Mouse (Mus musculus): ENCODE measurements around the gene Nop9. TPM values are rescaled to one million over a fixed set of nuclear protein-coding genes. Genes with fewer than 3 reads are reported as not detected.

The Nop9 gene
- total RNA-seq, 2 experiments from 2014 or later: 17.3 to 20.7 TPM

DNA sequence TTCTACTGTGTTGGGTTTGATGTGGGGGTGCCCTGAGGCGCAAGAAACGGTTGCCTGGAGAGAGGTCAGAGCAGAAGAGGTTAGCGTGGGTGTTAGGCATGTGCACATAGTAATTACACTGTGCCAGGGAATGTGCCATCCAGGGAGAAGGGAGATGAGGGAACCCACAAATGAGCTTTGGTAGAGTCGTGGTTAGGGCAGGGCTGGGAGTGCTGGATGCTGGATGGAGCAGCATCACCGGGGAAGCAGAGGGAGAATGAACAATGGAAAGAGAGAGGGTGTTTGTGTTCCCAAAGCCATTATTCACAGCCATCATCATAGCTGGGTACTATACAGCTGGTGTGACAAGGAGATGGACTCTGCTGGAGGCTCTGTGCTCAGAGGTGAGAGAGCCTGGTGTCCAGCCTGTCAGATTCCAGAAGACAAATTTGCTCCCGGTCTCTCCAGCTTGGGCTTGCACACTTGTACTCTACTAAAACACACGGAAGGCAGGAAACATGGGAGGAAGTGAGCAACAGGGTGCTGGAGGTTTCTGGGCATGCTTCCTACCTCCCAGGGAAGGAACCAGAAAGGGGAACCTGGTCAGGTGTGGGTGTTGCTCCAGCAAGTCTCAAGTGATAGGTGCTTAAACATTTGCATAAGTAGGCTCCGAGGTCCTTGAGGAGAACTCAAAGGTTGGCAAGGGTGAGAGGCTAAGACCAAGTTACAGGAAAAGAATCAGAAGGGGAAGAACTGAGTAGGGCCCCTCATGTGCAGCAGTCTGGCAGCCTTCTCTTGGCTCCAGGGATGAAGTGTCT is 17.4 kb upstream of the Nop9 start:
- DNase-seq: no peak

DNA sequence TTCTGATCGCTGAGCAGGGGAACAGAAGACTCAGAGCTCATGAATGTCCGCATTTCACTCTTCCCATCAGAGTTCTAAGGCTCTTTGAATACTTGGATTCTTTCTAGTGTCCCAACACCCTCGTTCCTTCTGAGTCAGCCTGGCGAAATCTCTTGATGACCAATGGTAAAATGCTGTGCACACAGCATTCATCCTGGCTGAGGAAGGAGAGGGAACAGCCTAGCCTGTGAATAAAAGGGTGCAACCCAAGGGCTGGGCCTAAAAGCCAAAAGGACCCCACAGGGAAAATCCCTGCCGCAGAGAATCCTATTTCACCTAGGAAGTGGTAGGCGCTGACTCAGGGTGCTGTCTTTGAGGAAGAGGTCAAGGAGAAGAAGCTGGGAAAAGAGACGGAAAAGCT is 15.4 kb upstream of the Nop9 start:
- DNase-seq: no peak

DNA sequence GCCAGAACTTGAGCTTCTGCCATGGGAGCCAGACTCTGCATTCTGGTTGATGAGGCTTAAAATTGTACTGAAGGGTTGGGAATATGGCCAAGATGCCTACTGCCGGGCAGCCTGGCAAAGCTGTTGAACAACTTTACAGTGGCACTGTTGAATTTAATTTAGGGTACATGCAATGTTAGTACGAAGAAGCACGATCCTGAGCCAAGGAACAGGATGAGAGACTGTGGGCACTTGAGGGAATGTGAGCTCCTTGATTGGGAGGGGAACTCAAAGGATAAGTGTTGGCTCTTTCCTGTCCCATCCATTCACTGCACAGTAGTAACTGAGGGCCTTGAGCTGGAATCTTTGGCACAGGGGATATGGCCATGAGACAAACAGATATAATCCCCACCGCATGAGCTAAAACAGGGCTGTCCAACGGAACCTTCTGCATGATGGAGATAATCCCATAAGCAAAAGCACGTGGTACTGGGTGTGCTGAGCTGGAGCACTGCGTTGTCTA is 14.9 kb upstream of the Nop9 start:
- no peak for DNase-seq

DNA sequence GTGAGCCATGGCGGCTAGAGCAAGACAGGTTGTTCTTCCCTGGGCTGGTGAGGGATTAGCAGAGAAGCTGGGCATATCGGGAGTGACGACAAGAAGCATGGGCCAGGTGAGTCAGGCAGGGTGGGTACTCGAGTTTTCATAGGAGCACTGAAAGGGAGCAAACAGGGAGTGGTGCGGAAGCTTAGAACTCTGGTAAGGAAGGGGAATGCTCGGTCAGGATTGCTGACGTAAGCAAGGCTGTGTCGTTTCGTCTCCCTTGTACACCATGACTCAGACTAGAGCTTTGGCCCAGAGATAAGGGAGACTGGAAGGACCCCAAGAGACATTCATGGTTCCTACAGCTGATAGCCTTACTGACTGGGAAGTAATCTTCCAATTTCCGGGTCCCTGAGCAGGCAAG is 11.6 kb upstream of the Nop9 start:
- DNase-seq: no peak

DNA sequence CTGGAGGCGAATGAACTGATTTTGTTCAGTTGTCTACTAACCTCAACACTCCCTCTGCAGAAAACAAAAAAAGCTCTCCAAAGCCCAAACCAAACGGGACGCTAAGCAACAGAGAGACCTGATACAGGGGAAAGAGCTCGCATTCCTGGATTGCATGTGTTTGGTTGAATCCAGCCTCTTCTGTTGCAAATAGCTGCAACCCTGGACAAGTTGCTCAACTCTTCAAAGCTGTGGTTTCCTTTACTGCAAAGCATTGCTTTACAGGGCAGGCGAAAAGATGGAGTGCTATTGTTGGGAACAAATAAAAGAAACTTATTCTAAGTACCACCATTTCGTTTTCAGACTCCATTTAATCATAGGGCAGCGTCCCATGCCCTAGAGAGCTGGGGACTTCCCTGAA is 10.6 kb upstream of the Nop9 start:
- no peak for DNase-seq

DNA sequence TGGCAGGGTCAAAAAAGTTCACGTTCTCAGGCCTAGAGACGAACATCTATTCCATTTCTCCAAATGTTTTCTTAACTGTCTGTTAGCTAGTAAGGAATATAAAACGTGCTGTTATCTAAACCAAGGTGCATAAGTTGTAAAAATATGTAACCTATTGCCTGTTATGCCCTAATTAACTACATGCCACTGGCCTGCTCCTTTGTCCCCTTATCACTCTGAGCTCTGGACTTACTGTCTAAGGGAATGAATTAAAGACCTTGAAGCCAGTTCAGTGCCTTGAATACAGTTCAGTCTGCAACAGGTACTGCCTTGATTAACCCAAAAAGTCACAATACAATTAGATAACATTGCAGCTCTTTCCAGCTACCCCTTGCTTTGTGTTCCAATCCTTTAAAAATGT is 10.2 kb upstream of the Nop9 start:
- no peak for DNase-seq

DNA sequence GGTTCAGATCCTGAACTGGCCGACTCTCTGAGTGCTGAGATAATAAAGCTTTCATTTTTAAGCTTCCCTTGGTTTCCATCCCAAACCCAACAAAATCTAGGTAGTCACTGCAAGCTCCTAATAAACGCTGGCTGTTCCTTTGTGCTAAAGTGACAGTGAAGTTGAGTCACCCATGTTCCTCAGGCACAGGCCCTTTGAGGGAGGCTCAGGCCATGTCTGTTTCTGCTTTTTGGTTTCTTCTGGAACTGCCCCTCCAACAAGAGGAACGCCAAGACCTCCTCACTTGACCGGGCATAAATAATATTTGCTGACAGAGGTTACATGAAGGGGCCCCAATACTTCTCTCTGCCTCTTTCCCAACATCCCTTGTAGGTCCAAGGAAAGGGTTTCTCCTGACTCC is 9.7 kb upstream of the Nop9 start:
- DNase-seq: no peak

DNA sequence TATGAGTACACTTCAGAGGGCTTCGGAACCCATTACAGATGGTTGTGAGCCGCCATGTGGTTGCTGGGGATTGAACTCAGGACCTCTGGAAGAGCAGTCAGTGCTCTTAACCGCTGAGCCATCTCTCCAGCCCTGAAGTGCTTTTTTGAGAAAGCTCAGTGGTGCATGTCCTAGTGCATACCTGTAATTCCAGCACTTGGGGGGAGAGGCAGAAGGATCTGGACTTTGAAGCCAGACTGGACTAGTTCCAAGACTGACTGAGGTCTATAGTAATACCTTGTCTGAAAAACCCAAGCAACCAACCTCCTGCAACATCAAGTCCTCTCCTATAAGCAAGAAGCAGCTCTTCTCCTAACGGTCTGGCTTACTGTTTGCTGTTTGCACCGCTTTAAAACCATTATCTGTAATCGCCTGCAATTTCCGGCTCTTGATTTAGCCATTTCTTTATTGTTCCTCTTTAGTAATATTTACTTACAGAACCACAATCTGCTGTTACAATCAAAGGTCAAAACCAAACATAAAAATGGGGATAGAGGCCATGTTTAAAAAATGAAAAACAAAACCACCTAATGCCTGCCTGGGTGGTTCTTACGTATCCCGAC is 8.3 kb upstream of the Nop9 start:
- DNase-seq: no peak

DNA sequence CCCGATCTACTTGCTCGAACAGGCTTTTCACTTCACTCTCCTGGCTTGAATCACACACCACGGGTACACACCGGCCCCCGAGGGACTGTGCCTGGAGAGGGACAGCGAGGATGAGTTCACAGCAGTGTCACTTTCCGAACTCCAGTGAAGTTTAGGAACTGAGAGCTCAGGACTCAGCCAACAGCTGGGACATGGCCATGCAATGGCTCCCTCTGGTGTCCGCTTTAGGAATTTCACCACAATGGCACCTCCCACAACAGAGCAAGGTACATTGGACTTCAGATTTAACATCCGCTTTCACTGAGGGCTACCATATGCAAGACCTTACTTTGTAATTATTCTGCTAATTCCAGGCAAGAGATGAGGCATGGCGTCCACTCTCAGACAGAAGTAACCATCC is 1.8 kb upstream of the Nop9 start:
- peak; percentile 87 to 90 for DNase-seq

DNA sequence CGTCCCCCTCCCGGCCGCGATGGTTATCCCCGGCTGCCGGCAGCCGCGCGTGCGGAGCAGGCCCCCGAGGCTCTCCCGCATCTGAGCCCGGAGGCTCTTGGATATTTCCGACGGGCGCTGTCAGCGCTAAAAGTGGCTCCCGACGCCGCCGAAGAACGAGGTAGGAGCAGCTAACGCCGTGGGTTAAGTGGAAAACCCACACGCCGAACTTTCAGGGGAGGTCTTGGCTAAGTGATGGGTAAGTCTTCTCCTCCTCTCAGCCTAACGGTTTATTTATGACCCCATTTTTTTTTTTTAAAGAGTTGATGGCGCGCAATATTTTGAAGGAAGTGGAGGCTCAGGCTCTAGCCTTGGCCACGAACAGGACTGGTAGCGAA is 356 bp downstream of the Nop9 start:
- DNase-seq: no peak

DNA sequence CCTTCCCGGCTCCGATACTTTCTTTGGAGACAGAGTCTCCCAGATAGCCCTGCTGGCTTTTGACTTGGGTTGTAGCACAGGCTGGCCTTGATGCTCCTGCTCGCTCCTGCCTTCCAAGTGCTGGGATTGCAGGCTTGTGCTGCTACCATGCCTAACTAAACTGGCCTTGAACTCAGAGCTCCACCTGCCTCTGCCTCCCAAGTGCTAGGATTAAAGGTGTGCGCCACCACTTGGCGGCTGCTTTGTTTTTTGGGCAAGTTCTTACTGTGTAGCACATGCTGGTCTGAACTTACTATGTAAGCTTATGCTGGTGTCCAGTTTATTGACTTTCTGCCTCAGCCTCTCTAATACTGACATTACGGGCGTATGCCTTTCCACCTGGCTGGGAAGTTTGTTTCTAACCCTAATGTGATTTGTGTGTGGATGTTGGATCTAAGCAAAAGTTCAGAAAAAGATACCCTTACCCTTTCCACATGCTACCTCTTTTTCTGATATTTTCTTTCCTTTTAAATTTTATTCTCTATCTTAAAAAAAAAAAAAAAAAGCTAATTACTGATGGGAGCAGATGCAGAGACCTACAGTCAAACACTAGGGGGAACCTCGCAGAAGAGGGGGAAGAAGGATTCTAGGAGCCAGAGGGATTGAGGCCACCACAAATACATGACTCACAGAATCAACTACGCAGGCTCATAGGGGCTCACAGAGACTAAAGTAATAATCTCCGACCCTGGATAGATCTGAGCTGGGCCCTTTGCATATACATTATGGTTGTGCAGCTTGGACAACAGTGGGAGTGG is 1.8 kb downstream of the Nop9 start:
- DNase-seq: no peak

DNA sequence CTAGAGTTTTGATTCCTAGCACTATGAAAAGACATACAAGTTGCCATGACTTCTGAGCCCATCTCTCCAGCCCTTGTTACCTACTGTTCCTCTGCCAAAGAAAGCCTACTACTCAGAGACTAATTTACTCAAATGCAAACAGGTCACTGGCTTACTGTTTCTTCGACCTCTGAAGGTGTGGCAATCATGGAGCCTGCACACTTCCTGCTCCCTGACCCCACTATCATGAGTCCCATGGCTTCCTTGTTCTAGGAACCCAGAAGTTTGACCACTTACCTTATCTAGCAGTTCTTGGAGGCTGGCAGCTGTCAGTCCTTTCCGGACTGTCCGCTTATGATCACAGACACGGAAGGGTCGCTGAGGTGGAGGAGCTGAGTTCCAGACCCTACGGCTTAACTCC is 12.1 kb downstream of the Nop9 start:
- DNase-seq: no peak

DNA sequence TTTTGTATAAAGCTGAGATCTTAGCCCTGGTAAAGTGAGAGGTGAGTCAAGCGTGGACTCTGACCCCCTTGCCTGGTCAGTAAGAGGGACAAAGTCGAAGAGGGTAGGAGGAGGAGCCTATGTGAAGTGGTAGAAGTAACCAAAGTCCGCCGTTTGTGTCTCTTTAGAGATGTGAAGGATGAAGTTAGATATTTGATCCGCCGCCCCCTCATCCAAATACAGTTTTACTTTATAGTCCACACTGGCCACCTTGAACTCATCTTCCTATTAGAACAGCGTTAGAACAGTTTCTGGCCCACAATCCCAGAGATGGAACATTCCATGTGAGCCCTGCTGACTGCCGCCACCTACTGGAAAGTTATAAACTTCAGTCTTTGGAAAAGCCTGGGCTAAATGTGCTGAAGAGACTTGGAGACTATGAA is 12.9 kb downstream of the Nop9 start, which contains the start of gene Cideb:
TSS of gene Cideb (minus strand) at position 96 of the 422 bp plus-strand sequence.
- DNase-seq: peak; percentile 43 to 65

DNA sequence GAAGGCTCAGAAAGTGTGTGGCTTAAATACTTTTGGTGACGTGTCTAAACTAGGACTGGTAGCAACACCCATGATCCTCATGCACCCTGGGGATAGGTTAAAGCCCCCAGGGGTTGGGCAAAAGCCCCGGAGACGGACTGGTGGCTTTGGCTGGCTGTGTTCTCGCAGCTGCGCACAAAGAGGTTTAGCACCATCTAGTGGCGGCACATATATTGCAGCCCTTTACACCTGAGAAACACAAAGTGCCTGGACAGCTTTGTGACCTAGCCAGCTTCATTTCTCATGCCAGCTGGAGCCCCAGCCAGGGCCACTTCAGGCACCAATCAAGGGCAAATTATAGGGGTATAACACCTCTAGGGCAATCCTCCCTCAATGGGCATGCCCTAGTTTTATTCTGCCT is 14.7 kb downstream of the Nop9 start:
- DNase-seq: peak; percentile 85

DNA sequence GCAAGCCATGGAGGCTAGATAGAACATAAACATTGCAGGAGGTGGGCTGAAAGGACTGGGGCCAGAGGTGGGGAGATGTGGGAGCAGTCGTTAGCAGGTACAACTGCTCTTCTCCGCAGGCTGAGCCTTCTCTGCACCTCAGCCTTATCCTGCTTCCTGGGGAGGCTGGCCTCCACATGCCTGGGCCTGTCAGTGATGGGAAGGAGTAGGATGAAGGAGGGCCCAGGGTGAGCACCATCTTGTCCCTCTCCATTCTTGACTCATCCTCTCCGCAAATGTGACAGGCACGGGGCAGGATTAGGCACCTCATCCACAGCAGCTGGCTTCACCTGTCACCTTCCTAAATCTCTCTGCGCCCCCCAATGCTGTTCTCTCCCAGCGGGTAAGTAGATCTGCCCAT is 15.7 kb downstream of the Nop9 start, which contains the start of gene Ltb4r2:
TSS of gene Ltb4r2 (plus strand) at position 266 of the 400 bp plus-strand sequence.
- no peak for DNase-seq

DNA sequence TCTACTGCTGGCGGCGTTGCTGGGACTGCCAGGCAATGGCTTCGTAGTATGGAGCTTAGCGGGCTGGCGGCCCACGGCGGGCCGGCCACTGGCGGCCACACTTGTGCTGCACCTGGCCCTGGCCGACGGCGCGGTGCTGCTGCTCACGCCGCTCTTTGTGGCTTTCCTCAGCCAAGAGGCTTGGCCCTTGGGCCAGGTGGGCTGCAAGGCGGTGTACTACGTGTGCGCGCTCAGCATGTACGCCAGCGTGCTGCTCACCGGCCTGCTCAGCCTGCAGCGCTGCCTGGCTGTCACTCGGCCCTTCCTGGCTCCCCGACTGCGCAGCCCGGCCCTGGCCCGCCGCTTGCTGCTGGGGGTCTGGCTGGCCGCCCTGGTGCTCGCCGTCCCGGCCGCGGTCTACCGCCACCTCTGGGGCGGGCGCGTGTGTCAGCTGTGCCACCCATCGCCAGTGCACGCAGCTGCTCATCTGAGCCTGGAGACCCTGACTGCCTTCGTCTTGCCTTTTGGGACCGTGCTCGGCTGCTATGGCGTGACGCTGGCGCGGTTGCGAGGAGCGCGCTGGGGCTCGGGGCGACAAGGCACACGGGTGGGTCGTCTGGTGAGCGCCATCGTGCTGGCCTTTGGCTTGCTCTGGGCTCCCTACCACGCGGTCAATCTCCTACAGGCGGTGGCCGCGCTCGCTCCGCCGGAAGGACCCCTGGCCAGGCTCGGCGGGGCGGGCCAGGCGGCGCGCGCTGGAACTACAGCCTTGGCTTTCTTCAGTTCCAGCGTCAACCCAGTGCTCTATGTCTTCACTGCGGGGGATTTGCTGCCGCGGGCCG is 16.7 kb downstream of the Nop9 start:
- DNase-seq: peak; percentile 58 to 65

DNA sequence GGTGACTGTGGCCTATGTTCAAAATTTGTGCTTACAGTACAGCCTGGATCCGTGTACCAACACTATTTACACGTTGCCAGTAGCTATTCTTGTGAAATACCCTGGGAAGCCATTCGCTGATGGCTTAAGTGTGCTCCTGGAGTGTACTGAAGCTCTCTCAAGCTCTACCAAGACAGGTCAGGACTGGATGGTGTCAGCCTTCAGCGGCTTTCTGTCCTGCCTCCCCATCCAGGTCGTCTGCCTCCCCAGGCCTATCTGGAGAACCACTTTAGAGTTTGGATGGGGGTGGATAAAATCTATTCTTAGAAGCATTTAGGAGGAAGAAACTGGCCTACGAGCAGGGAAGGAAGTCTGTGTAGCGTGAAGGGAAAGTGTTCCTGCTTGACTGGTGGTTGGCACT is 17.7 kb downstream of the Nop9 start:
- no peak for DNase-seq

DNA sequence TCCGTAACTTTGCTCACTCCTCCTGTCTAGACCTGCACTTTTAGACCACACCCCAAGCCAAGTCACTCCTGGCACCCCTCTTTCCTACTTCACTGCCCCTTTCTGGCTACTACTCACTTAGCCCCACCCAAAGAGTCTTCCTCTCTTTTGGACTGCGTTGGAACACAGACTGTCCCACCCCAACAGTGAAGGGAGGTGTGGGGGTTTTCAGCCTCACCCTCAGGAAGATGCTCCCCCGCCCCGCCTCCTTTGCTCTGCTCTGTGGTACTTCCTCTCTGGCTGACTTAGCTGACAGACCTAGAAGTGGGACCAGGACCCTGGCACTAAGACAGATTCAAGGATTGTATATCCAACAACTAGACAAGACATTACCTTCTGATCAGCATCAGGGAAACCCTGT is 20.2 kb downstream of the Nop9 start, which contains the start of gene Ltb4r1:
TSS of gene Ltb4r1 (plus strand) at position 267 of the 400 bp plus-strand sequence.
- no peak for DNase-seq

DNA sequence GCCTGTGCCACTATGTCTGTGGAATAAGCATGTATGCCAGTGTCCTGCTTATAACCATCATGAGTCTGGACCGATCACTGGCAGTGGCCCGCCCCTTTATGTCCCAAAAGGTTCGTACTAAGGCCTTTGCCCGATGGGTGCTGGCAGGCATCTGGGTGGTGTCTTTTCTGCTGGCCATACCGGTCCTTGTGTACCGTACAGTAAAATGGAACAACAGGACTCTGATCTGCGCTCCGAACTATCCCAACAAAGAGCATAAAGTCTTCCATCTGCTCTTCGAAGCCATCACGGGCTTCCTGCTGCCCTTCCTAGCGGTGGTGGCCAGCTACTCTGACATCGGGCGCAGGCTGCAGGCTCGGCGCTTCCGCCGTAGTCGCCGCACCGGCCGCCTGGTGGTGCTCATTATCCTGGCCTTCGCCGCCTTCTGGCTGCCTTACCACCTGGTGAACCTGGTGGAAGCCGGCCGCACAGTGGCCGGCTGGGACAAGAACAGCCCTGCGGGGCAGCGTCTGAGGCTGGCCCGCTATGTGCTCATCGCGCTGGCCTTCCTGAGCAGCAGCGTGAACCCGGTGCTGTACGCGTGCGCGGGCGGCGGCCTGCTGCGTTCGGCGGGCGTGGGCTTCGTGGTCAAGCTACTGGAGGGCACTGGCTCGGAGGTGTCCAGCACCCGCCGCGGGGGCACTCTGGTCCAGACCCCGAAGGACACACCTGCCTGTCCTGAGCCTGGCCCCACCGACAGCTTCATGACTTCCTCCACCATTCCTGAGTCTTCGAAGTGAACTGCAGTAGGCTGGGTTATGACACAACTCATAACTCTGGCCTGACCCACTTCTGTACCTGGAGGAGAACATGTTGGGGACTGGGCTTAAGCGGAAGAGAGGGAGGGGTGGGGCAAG is 22.3 kb downstream of the Nop9 start:
- peak; percentile 64 to 76 for DNase-seq

DNA sequence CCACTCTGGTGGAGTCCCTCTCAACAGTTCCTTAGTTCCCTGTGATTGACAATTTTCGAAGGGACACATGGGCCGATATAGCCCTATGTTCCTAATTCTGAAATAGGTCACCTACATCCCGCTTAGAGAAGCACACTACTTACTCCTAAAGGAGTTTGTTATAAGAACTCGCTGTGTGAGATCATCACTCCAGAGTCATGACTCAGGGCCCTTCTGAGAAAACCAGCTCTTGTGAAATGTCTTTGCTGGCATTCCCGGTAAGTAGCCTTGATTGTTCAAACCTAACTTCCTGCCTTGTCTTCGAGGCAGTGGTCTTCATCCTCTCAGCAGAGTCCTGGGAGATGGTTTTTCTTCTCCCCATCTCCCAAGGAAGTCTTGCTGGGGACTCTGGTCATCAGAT is 23.1 kb downstream of the Nop9 start:
- peak in 1 of 2 experiments; percentile 26 for DNase-seq
